Mouse (Mus musculus): ENCODE results near the gene Ly6c1.
"Not testable (repeated sequence)": the region's sequence is repeated elsewhere in the genome, so short reads cannot be mapped to it uniquely, and the experiment has no call there.

The Ly6c1 gene

GRCm38 (mm10) chr15:75048642-75049261 lies at the start of gene Ly6c1:
Gene Ly6c1, minus strand, starts transcription at chr15:75048830.
- not testable (repeated sequence) for DNase-seq

- not testable (repeated sequence) for DNase-seq
Measured at GRCm38 (mm10) chr15:75088041-75088440, 39.4 kb upstream of the Ly6c1 start.

GRCm38 (mm10) chr15:75069965-75070364 lies 21.3 kb upstream of the Ly6c1 start:
- no peak for DNase-seq

- DNase-seq = peak; percentile 40
Measured at GRCm38 (mm10) chr15:75062030-75062574, 13.5 kb upstream of the Ly6c1 start.

- DNase-seq = peak; percentile 28
Measured at GRCm38 (mm10) chr15:75060505-75060904, 11.9 kb upstream of the Ly6c1 start.

GRCm38 (mm10) chr15:75055985-75056384 lies 7.4 kb upstream of the Ly6c1 start:
- no peak for DNase-seq

GRCm38 (mm10) chr15:75055425-75055824 lies 6.8 kb upstream of the Ly6c1 start:
- DNase-seq = not testable (repeated sequence)

- not testable (repeated sequence) for DNase-seq
Measured at GRCm38 (mm10) chr15:75052414-75052813, 3.8 kb upstream of the Ly6c1 start.

- DNase-seq = not testable (repeated sequence)
Measured at GRCm38 (mm10) chr15:75051141-75051540, 2.5 kb upstream of the Ly6c1 start.

GRCm38 (mm10) chr15:75050593-75050992 lies 2.0 kb upstream of the Ly6c1 start:
- not testable (repeated sequence) for DNase-seq

- DNase-seq = not testable (repeated sequence)
Measured at GRCm38 (mm10) chr15:75049811-75050210, 1.2 kb upstream of the Ly6c1 start.

GRCm38 (mm10) chr15:75047970-75048320 lies 685 bp downstream of the Ly6c1 start:
- DNase-seq = not testable (repeated sequence)

- DNase-seq = not testable (repeated sequence)
Measured at GRCm38 (mm10) chr15:75047313-75047969, 1.2 kb downstream of the Ly6c1 start.

- not testable (repeated sequence) for DNase-seq
Measured at GRCm38 (mm10) chr15:75045501-75045900, 3.1 kb downstream of the Ly6c1 start.

GRCm38 (mm10) chr15:75021020-75021759 lies 27.4 kb downstream of the Ly6c1 start:
- DNase-seq = not testable (repeated sequence)

- not testable (repeated sequence) for DNase-seq
Measured at GRCm38 (mm10) chr15:75019446-75019845, 29.2 kb downstream of the Ly6c1 start.

All from liver (tissue).